Mouse (Mus musculus) spleen, adult 2 months (tissue): Measurements from ENCODE around the gene Cd276.

Experiments
- CTCF ChIP-seq: fragments of 200-500 bp; IDR thresholded peaks from 2 replicates; pipeline ENCODE4 v1.5.1; 2011; ENCODE audit warnings: mild to moderate bottlenecking, inconsistent platforms; ENCODE audit not compliant: insufficient read depth, insufficient read length, insufficient replicate concordance; ENCODE audit errors: extremely low read depth
- POLR2A ChIP-seq: fragments of 200-500 bp; IDR thresholded peaks from 2 replicates; pipeline ENCODE4 v1.6.1; 2011; ENCODE audit warnings: low read depth, low read length, inconsistent platforms

DNA sequence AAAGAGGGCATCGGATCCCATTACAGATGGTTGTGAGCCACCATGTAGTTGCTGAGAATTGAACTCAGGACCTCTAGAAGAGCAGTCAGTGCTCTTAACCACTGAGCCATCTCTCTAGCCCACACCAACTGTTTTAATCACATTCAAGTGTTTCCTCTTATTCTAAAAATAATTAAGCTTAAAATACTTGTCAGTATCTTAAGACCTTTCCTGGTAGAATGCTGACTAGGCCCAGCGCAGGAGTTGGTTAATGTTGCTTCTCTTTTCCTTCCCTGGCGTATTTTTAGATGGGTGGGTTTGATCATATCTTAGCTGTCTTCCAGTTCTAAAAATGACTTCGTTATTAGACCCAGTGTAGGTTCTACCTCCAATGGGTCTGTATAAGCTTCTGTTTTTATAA is 33.4 kb upstream of the Cd276 start:
- TF ChIP-seq CTCF = no peak
- TF ChIP-seq POLR2A = no peak
